Mouse (Mus musculus): ENCODE results near the gene Anapc4. TPM values are rescaled to one million over a fixed set of nuclear protein-coding genes. Genes with fewer than 3 reads are reported as not detected.

The Anapc4 gene
- polyA plus RNA-seq, 1 experiment from 2014 or later = 63.4 TPM

DNA sequence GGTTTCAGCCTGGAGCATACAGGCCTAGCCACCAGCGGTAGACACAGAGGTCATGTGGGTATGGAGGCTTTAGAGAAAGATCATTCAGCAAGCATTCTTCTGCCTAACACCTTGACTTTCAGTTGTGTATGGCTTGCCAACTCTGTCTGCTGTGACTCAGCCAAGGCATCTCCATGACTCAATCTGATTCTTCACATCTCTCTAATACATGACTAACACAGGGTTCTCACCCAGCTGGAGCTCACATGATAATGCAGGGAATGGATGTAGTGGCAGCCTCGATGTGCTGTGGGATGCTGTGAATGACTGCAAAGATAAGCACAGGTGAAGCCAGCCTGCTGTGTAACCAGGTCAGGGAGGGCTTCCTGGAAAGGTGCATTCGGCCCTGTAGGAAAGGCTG lies 74.4 kb downstream of the Anapc4 start:
- DNase-seq (ENCODE audit: low spot score) = no peak
- Histone ChIP-seq H3K4me3 (ENCODE audit: low read depth, low read length) (no peak overlapping the region), H3K9me3 (ENCODE audit: control insufficient read depth, low read length) (no peaks in the 10 kb centered on the region), H3K27ac (ENCODE audit: low read depth, low read length) (no peak overlapping the region), H3K4me2 (no peak overlapping the region), H3K9ac (ENCODE audit: low read depth, low read length) (no peak overlapping the region), H3K4me1 (replicated peaks; ENCODE audit: control insufficient read depth, insufficient read depth, low read length) (no peaks in the 10 kb centered on the region), H3K36me3 (ENCODE audit: control insufficient read depth, insufficient read depth, low read length) (no peaks in the 10 kb centered on the region), H3K27me3 (replicated peaks; ENCODE audit: control insufficient read depth, insufficient read depth, low read length) (no peaks in the 10 kb centered on the region)
- 75% methylated on average over 3 of the region's 3 CpGs for WGBS
- no peak for ATAC-seq (replicated peaks; ENCODE audit: low FRiP score)

DNA sequence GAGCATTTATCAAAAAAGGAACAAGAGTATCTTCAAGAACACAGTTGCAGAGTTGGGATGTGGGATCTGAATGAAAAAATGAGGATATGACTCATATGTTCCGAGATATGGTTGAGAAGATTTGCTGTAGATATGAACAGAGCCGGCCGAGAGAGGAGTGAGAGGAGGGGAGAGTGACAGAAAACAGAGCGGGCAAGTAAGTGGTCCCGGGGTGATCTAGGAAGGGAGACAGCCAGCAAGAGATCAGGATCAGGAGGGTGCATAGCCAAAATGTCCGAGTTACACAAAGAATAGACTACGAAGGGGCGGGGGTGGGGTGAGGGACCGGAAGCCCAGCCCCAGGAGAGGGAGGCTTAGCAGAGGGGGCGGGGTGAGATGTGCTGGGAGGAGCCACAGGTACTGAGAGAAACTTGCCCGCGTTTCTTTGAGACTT lies 76.4 kb downstream of the Anapc4 start:
- WGBS = 18% methylated on average over 12 of the region's 12 CpGs
- Histone ChIP-seq H3K4me3 (ENCODE audit: low read depth, low read length) (peak overlapping the region; percentile 36), H3K4me1 (replicated peaks; ENCODE audit: control insufficient read depth, insufficient read depth, low read length) (no peaks in the 10 kb centered on the region), H3K27ac (ENCODE audit: low read depth, low read length) (no peak overlapping the region), H3K9ac (ENCODE audit: low read depth, low read length) (0 out of 2 replicates have a peak overlapping the region, but pooled peaks have one; percentile 30), H3K9me3 (ENCODE audit: control insufficient read depth, low read length) (no peaks in the 10 kb centered on the region), H3K27me3 (replicated peaks; ENCODE audit: control insufficient read depth, insufficient read depth, low read length) (no peaks in the 10 kb centered on the region), H3K4me2 (peak overlapping the region; percentile 63), H3K36me3 (ENCODE audit: control insufficient read depth, insufficient read depth, low read length) (no peaks in the 10 kb centered on the region)
- ATAC-seq (replicated peaks; ENCODE audit: low FRiP score) (peak; percentile 82), DNase-seq (ENCODE audit: low spot score) (peak; percentile 39)

DNA sequence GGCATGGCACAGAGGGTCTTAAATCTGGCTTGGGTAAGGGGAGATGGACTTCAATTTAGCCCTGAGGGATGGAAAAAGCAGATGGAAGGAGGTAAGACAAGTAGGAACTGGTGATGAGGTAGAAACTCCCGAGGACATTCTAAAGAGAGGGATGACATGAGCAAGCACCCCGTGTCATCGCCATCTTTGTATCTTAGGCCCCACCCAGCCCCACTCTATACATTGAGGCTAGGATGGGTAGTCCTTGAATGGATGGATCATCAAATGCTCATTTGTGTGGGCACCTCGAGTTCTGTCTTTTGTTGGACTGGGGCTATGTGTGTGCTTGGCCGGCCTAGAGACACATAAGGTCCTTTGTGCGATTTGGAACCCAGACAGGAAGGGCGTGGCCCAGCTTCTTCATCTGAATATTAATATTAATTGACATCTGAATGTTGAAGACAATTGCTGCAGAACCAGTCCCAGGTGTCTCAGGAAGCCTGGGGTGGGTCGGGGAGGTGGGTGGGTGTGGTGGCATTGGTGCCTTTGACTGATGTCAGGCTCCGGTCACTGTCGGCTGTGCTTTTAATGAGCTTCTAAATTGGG lies 77.6 kb downstream of the Anapc4 start:
- no peaks in the 10 kb centered on the region for H3K27me3 ChIP-seq (replicated peaks; ENCODE audit: control insufficient read depth, insufficient read depth, low read length)
- no peaks in the 10 kb centered on the region for H3K4me1 ChIP-seq (replicated peaks; ENCODE audit: control insufficient read depth, insufficient read depth, low read length)
- no peak overlapping the region for H3K27ac ChIP-seq (ENCODE audit: low read depth, low read length)
- no peaks in the 10 kb centered on the region for H3K36me3 ChIP-seq (ENCODE audit: control insufficient read depth, insufficient read depth, low read length)
- H3K4me3 ChIP-seq (ENCODE audit: low read depth, low read length) = no peak overlapping the region
- no peak overlapping the region for H3K4me2 ChIP-seq
- whole genome bisulfite sequencing = 88% methylated on average over 10 of the region's 10 CpGs
- ATAC-seq (replicated peaks; ENCODE audit: low FRiP score) (no peak), DNase-seq (ENCODE audit: low spot score) (no peak)
- no peaks in the 10 kb centered on the region for H3K9me3 ChIP-seq (ENCODE audit: control insufficient read depth, low read length)
- H3K9ac ChIP-seq (ENCODE audit: low read depth, low read length) = no peak overlapping the region

DNA sequence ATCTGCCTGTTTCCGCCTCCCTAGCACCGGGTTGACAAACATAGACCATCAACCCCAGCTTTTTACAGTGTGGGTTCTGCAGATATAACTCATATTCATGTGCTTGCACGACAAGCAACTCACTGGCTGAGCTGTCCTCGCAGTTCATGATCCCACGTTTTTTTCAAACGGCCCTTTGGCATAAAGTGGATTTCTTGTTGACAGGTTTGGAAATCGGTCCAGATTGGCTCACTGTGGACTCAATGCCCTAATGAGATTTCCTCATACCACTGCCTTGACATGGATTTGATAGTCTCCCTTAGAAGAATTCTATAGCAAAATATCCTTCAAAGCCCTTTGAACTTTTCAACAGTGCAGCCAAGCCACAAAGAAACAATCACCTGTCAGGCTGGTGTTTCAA lies 79.9 kb downstream of the Anapc4 start:
- H3K36me3 ChIP-seq (ENCODE audit: control insufficient read depth, insufficient read depth, low read length) = no peaks in the 10 kb centered on the region
- 84% methylated on average over 7 of the region's 7 CpGs for WGBS
- no peak overlapping the region for H3K27ac ChIP-seq (ENCODE audit: low read depth, low read length)
- no peaks in the 10 kb centered on the region for H3K9me3 ChIP-seq (ENCODE audit: control insufficient read depth, low read length)
- H3K9ac ChIP-seq (ENCODE audit: low read depth, low read length) = no peak overlapping the region
- ATAC-seq (replicated peaks; ENCODE audit: low FRiP score) (no peak), DNase-seq (ENCODE audit: low spot score) (no peak)
- no peaks in the 10 kb centered on the region for H3K27me3 ChIP-seq (replicated peaks; ENCODE audit: control insufficient read depth, insufficient read depth, low read length)
- H3K4me3 ChIP-seq (ENCODE audit: low read depth, low read length) = no peak overlapping the region
- H3K4me2 ChIP-seq = no peak overlapping the region
- H3K4me1 ChIP-seq (replicated peaks; ENCODE audit: control insufficient read depth, insufficient read depth, low read length) = no peaks in the 10 kb centered on the region

DNA sequence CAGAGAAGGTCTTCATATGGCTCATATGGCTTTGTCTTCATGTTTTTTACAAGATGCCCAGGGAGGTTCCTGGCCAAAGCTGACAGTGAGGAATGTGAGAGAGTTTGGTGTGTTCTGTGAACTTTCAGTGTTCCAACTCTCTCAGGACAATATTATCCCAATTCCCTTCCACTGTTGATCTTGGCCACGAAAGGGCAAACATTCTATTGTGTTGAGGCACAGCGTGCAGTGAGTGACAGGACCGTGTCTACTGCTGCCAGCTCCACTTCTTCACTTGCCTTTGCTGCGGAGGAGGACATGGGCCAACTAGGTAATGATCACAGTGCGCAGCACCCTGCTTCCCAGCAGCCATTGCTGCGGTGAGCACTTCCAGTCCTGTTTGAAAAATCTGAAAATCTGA lies 82.4 kb downstream of the Anapc4 start:
- ATAC-seq (replicated peaks; ENCODE audit: low FRiP score) = no peak
- DNase-seq (ENCODE audit: low spot score) = no peak
- Histone ChIP-seq H3K9ac (ENCODE audit: low read depth, low read length) (no peak overlapping the region), H3K27ac (ENCODE audit: low read depth, low read length) (no peak overlapping the region), H3K9me3 (ENCODE audit: control insufficient read depth, low read length) (no peaks in the 10 kb centered on the region), H3K27me3 (replicated peaks; ENCODE audit: control insufficient read depth, insufficient read depth, low read length) (no peaks in the 10 kb centered on the region), H3K36me3 (ENCODE audit: control insufficient read depth, insufficient read depth, low read length) (no peaks in the 10 kb centered on the region), H3K4me1 (replicated peaks; ENCODE audit: control insufficient read depth, insufficient read depth, low read length) (no peaks in the 10 kb centered on the region), H3K4me3 (ENCODE audit: low read depth, low read length) (no peak overlapping the region), H3K4me2 (no peak overlapping the region)
- WGBS = 75% methylated on average over 6 of the region's 6 CpGs

Other genes with a start within 250 kb of the Anapc4 start
- 12.7 and 15.0 TPM in 2 replicates for gene Sepsecs, start 164.3 kb upstream of the Anapc4 start, polyA plus RNA-seq (2014; fragmentation: Nextera tagmentation; extraction: Ambion mirVana)
- gene Pi4k2b, start 92.4 kb upstream of the Anapc4 start, polyA plus RNA-seq (2014; fragmentation: Nextera tagmentation; extraction: Ambion mirVana) = 20.8 and 26.9 TPM in 2 replicates
- 17.1 and 17.5 TPM in 2 replicates for gene Zcchc4, start 58.6 kb upstream of the Anapc4 start, polyA plus RNA-seq (2014; fragmentation: Nextera tagmentation; extraction: Ambion mirVana)
- 0.19 TPM in 1 of 2 replicates, not detected in the other for gene Slc34a2, start 204.1 kb downstream of the Anapc4 start, polyA plus RNA-seq (2014; fragmentation: Nextera tagmentation; extraction: Ambion mirVana)